Mouse (Mus musculus) olfactory bulb, adult 2 months (tissue): ENCODE data around the gene Cep135. TPM values are rescaled to one million over a fixed set of nuclear protein-coding genes. Genes with fewer than 3 reads are reported as not detected.

Experiments
- H3K27ac ChIP-seq: fragments of 200-500 bp; 2 replicates; pipeline ENCODE4 v1.5.1; 2012; ENCODE audit warnings: low read depth, low read length; ENCODE audit not compliant: insufficient read depth
- H3K4me1 ChIP-seq: fragments of 200-500 bp; 2 replicates; pipeline ENCODE4 v1.6.1; 2012; ENCODE audit warnings: low read length; ENCODE audit not compliant: control insufficient read depth, insufficient read depth
- H3K4me3 ChIP-seq: fragments of 200-500 bp; 2 replicates; pipeline ENCODE4 v1.5.1; 2012; ENCODE audit warnings: mild to moderate bottlenecking, low read depth, low read length, moderate library complexity; ENCODE audit not compliant: insufficient read depth
- CTCF ChIP-seq: fragments of 200-500 bp; IDR thresholded peaks from 2 replicates; pipeline ENCODE4 v1.5.1; 2012; ENCODE audit warnings: low read depth, mild to moderate bottlenecking, low read length, moderate library complexity; ENCODE audit not compliant: insufficient read depth
- POLR2A ChIP-seq: fragments of 200-500 bp; IDR thresholded peaks from 2 replicates; pipeline ENCODE4 v1.6.1; 2012; ENCODE audit warnings: mild to moderate bottlenecking, low read depth, low read length, moderate library complexity; ENCODE audit not compliant: insufficient read depth
- WGBS: fragments of 180-500 bp; shearing (Covaris S2); methylation state at CpG from one replicate; pipeline ENCODE4 v1.1.7; 2018; 5-methylcytosine and 5-hydroxymethylcytosine counted together
- polyA plus RNA-seq: library from polyadenylated mRNA; stranded (reverse); fragments of >200 nt; gene quantifications from 2 replicates; pipeline ENCODE4 v1.2.4, GENCODE M21; 2012; ENCODE audit warnings: low replicate concordance; ENCODE audit not compliant: missing spikeins, insufficient read depth, insufficient read length

The Cep135 gene
- polyA plus RNA-seq, 1 experiment: not detected

DNA sequence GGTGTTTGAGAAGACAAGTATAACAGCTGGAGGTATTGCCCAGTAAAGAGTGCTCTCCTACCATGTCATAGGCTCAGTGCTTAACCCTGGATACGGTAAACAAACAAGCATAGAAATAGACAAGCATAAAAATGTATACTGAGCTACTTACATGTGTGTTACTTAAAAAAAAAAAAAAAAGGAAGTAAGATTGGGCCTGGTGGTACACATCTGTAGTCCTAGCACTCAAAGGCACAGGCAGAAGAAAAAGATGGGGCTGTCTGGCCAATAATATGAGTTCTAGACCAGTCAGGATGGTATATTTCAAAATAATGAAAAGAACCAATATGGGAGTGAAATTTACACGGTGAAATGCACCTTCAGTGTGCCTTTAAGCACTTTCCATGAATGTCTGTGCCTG, 1.5 kb downstream of the Cep135 start:
- TF ChIP-seq POLR2A: no peak
- TF ChIP-seq CTCF: no peak
- no peak overlapping the region for H3K27ac ChIP-seq
- H3K4me1 ChIP-seq: peaks cover 3% of the 10 kb centered on the region
- no peak overlapping the region for H3K4me3 ChIP-seq
- 75% methylated on average over 2 of the region's 2 CpGs for WGBS

DNA sequence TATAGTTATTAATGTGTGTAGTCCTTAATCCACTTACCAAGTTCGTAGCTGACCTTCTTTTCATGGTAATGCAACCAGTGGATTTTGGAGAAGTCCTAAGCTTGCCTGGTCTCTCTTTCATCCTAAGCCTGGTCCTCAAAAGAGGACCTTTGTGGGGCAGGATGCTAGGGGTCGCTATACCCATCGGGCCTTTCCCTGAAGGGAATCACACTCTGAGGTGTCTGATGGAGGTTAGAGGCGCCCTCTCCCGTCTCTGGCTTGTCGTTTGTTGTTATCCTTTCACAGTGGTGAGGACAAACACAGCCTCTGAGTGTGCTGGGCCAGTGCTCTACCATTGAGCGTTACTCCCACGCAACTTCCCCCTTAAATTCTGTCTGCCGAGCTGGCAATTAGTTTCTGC, 3.4 kb downstream of the Cep135 start:
- peaks cover 3% of the 10 kb centered on the region for H3K4me1 ChIP-seq
- H3K27ac ChIP-seq: no peak overlapping the region
- TF ChIP-seq CTCF (no peak), POLR2A (no peak)
- no peak overlapping the region for H3K4me3 ChIP-seq
- 37% methylated on average over 9 of the region's 9 CpGs for WGBS

DNA sequence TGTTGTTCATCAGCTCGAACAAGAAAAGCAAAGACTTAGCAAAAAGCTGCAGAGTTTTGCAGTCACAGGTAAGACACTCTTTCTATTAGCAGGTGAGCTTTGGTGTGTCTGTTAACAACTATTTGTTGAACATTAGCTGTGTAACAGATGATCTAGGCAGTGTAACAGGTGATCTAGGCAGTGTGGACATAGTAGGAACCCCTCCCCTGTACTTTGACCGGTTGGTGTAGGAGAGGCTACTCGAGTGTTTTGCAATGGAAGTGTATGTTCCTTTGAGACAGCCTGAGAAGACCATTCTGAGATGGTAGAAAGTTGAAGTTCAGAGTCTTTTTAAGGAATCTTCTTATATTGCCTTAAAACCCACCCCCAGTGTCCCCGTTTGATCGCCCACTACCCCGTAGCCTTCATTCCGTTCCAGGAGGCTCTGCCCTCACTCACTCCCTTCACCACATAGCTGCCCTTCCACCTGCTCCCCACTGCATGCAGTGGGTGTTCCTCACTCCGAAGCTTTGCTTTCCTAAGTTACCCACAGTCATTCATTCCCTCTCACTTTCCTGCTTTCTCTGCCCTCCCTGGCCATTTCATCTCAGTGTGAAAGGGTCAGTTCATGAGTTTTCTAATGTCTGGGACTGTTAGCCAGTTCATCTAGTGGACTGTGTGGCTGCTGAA, 21.3 kb downstream of the Cep135 start:
- 96% methylated on average over 8 of the region's 8 CpGs for WGBS
- Histone ChIP-seq H3K4me1 (no peaks in the 10 kb centered on the region), H3K27ac (no peak overlapping the region), H3K4me3 (no peak overlapping the region)
- TF ChIP-seq CTCF (no peak), POLR2A (no peak)

DNA sequence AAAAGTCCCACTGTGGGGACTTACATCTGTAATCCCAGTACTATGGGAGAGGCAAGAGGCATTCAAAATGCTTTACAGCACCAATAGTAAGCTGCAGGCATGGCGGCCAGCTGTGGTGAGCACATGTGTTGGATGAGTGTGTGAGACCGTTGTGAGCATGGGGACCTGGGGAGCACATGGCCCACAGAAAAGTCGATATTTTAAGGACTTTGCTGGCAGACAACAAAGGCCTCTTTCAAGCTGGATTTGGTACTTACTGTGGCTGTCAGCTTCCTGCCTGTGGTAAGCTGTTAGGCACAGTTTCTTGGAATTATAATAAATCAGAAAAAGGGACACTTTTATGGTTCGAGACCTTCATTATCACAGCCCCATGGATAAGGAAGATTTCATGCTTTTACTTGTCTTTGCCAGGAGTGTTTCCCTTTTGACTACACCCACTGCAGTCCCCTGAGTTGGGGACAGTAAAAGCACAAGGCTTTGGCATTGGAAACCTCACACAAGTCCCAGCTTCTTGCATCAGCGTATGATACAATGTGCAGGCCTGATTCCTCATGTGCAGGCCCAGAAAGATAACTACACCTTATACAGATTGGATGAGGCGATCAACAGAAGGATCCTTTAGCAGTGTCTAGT, 24.5 kb downstream of the Cep135 start:
- H3K27ac ChIP-seq: no peak overlapping the region
- 79% methylated on average over 6 of the region's 6 CpGs for WGBS
- H3K4me1 ChIP-seq: no peaks in the 10 kb centered on the region
- TF ChIP-seq CTCF: no peak
- TF ChIP-seq POLR2A: no peak
- no peak overlapping the region for H3K4me3 ChIP-seq

DNA sequence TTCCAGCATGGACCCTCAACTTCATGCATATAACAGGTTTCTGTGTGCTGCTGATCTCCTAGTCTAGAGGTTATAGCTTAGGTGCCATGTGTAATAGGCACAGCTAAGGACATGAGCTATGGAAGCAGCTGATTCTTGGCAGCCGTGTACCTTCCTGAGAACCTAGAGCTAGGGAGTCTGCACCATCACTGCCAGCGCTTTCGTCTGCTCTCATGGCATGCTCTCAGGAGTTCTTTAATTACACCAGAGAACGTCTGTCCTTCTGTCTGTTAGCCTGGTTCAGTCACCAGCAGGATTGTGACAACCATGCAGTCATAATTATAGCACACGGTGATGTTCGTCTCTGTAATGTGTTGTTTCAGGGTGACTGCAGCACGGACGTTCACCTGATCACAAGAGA, 26.8 kb downstream of the Cep135 start:
- H3K4me3 ChIP-seq: no peak overlapping the region
- no peak overlapping the region for H3K27ac ChIP-seq
- H3K4me1 ChIP-seq: no peaks in the 10 kb centered on the region
- 88% methylated on average over 8 of the region's 8 CpGs for WGBS
- TF ChIP-seq CTCF: no peak
- TF ChIP-seq POLR2A: no peak

DNA sequence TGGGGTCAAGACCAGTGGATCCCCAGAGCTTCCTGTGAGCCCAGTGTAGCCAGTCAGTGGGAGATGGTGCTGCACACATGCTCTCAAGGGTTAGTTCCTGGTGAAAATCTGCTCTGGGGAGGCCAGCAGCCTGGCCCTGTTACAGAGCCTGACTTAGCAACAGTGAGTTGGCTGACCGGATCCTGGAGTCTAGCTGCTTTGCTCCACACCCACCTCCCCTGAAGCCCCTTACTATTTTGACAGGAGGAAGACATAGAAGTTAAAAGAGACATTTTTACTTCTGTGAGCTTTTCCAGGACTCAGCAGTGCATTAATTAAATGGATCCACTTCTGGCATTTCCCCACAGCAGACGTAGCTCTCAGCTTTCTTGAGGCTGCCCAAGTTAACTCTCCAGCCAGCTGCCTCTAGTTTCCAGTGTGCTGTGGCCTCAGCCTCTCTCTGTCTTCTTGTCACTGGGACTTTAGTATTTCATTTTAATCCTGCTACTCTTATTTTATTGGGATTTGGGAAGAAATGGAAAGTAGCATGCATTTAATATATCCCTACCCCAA, 27.8 kb downstream of the Cep135 start:
- Histone ChIP-seq H3K4me1 (no peaks in the 10 kb centered on the region), H3K4me3 (no peak overlapping the region), H3K27ac (no peak overlapping the region)
- TF ChIP-seq POLR2A (no peak), CTCF (no peak)
- WGBS: 71% methylated on average over 2 of the region's 2 CpGs

DNA sequence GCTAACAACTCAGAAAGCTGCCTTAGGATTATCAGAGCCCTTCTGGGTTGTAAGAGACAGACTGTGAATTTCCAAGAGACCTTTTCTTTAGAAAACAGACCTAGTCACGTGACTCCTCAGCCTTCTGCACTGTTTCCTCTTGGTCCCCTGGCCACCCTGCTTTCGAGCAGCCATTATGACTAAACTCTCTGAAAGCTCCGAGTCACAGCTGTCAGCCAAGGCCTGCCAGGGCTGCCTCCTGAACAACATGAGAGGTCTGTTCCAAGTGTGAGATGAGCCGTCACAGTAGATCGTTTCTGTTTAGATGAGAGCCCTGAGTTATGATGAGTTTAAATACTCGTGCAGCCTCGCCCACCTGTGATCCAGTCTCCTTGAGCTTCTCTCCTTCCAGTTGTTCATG, 30.3 kb downstream of the Cep135 start:
- TF ChIP-seq POLR2A: no peak
- no peak for TF ChIP-seq CTCF
- Histone ChIP-seq H3K27ac (no peak overlapping the region), H3K4me1 (no peaks in the 10 kb centered on the region), H3K4me3 (no peak overlapping the region)
- WGBS: 75% methylated on average over 7 of the region's 7 CpGs

DNA sequence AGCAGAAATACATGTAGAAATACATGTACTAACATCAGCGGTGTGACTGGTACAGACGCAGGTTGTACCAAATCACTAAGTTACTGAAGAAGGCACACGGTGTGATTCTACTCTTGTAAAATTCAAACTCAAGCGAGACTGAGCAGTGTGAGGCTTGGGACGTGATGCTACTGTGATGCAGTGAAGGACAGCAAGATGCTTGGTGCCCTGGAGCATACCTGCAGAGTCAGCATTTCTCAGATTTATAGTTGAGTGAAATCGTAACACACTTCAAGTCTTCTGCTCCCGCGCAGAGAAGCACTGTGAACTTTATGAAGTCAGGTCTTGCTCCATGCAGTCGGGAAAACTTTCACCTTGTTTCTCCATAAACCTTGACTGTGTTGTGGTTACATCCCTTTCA, 35.3 kb downstream of the Cep135 start:
- no peak overlapping the region for H3K27ac ChIP-seq
- WGBS: 97% methylated on average over 9 of the region's 9 CpGs
- no peaks in the 10 kb centered on the region for H3K4me1 ChIP-seq
- no peak for TF ChIP-seq POLR2A
- TF ChIP-seq CTCF: no peak
- no peak overlapping the region for H3K4me3 ChIP-seq

DNA sequence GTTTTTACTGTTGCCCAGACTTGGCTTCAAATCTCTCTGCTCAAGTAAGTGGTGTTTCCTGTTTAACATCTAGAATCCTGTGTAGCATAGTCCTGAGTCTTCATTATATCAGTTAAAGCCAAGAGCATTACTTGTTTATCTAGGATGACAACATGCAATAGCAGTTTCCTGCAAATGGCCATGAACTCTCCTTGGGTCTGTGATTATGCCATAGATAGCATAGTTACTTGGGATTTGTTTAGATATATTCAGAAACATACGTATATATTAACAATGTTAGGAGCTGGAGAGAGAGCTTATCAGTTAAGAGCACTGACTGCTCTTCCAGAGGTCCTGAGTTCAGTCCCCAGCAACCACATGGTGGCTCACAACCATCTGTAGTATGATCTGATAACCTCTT, 39.3 kb downstream of the Cep135 start:
- no peak for TF ChIP-seq CTCF
- TF ChIP-seq POLR2A: no peak
- 86% methylated on average over 1 of the region's 1 CpGs for WGBS
- Histone ChIP-seq H3K27ac (no peak overlapping the region), H3K4me1 (no peaks in the 10 kb centered on the region), H3K4me3 (no peak overlapping the region)
